Mouse (Mus musculus) Muller cell, postnatal 12 days (primary cell): Measurements from ENCODE around the gene Dst.
A peak's percentile ranks its signal among the peaks of the same experiment; 100 is the strongest.

ENCODE experiments used
- DNase-seq: peaks from one replicate; pipeline ENCODE4 v3.0.0-alpha.2; 2015; ENCODE audit errors: inconsistent ontology term

The Dst gene

GRCm38 (mm10) chr1:34130804-34131203 lies 222.8 kb downstream of the Dst start:
- DNase-seq = peak; percentile 76

DNA sequence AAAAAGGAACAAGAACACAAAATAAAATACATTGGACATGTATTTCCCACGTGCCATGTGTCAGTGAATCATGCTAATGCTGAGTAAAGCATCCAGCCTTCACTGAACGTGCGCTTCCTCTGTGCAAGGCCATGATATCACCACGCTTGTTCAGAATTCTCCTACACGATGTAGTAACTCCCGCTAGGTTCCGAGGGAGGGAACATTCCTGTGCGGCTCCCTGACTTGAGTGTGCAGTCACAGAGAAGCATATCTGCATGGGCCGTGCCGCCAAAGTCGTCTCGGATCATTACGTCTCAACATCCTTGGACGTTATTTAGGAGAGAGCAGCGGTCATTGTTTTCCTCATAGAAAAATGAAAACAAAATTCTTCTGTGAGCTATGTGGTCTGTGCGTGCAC lies 224.8 kb downstream of the Dst start:
- no peak for DNase-seq

DNA sequence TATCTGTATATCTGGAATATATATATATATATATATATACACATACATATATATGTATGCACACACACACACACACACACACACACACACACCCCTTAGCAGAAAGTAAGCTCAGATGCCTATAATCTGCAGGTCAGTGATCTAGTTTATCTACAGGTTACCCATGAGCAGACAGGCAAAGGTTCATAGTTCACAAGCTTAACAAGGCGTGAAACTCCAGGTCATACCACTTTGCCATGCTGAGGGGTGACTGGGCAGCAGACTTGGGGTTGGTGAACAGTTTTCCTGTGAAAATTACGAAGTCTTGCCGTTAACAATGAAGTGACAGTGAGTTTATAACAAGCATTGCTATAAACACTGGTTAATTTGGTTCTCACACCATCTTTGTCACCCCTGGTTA lies 227.5 kb downstream of the Dst start:
- DNase-seq = no peak

DNA sequence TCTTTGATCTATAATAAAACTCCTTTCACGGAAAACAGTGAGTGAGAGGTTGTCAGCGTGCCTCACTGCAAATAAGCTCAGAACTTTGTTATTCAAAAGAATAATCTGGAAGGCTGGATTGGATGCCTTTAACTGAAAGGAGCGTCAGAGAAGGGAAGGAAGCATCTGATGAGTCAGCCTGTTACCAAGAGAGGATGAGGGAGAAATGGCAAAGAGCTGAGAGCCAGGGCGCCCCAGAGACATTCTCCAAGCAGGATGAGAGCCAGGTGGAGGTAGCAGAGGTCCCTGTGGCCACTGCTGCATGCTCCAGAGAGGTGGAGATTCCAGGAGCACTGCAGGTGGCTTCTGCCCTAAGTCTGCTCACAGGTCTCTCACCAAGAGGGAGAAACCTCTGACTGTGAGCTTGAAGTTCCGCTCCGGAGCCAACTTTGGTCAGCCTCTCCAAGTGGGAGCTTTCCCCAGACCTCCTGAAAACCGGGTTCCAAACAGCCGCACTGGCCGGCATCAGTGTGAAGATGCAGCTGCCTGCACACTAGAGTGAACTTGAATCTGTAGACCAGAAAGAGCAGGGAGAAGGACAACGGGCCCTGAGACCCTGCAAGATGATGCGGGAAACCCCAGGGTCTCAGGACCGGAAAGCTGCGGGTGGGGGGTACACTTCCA lies 231.3 kb downstream of the Dst start:
- peak; percentile 79 for DNase-seq

- DNase-seq = peak; percentile 91
Observed at GRCm38 (mm10) chr1:34139871-34140471, 231.9 kb downstream of the Dst start.

DNA sequence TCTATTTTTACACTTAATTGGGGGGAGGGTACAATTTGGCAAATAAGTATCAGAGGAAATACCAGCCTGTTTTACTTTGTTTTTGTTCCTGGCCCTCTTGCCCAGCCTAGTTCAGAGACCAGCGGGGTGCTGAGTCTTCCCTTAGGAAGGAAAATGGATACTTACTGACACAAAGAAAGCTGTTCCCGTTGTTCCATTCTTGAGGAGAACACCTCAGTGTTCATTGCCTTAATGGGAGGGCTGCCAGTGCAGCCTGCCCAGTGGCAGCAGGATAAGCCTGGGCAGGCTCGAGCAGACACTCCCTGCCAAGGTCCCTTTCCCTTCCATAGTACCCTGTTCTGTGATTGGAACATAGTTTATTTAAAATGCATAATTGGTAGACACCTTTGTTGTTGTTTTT lies 232.7 kb downstream of the Dst start:
- DNase-seq = peak; percentile 37

DNA sequence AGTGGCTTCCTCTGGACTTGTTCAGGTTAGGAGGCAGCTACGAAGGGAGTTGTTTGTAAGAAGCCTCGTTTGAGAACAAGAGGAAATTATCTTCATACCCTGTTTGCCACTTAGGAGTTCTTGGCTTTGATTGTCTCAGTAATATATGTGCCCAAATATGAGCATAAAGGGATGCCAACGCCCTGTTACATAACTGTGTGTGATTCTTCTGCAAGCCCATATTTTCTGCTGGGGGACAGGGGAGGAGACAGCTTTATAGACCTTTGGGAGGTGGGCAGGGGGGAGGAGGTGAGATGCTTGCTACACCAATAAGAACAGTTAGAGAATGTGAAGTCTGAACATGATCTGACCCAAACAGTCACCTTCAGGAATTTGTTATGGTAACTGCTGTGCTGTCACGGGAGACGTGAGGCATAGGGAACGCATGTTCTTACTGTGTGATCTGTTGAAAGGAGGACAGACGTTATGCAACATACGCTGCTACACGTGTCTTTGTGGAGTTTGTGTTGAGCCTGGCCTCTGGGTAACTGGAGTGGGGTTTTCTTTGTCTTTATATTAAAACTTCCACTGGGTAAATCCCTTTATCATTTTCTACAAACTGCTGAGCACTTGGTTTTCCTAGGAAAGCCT lies 235.0 kb downstream of the Dst start:
- peak; percentile 45 for DNase-seq

GRCm38 (mm10) chr1:34144826-34145225 lies 236.8 kb downstream of the Dst start:
- DNase-seq = no peak

- DNase-seq = no peak
Observed at GRCm38 (mm10) chr1:34148039-34148438, 240.0 kb downstream of the Dst start.

DNA sequence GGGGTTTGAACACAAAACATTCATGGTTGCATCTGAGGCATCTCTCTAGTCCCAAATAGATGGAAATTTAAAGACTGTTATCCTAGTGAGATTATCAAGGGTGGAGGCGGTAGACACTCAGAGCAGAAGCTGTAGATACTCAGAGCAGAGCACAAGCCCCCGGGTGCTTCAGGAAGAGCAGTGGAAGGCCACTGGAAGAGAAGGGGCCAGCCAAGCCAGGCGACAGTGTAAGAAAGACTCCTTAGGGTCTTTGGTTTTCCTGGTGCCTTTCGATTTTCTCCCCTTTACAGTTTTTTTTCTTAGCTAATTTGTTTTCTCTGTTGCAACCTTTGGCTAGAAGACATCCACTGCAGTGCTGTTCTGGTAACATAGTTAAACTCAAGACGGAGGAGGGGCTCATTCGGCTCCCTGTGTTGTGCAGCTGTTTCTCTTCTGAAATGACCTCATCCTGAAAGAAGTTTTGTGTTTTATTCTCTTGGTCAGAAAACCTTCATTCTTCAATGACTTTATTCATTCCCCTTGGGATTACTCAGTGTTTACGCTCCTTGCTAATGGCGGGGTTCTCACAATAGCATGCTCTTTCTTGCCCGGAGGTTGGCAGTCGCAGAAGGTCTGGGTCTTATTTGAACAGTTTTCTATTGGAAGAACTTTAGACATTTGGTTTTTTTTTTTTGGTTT lies 242.5 kb downstream of the Dst start:
- peak; percentile 87 for DNase-seq

DNA sequence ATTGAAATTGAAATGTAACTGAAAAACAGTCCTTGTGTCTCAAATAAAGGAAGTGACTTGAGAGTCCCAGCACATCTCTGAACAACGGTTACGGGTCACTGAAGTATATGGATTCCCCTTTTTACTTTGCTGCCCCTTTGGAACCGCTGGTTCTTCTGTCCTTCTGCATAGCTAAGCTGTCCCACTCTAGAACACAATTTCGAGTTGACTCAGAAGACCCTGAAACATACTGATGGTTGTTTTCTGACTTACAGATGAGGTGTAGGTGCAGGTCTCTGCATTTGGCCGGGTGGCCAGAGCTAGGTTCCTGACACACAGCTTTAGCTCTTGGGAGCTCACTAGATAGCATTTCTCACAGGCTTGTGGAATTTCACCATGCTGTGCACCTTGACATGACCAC lies 244.7 kb downstream of the Dst start:
- no peak for DNase-seq

- no peak for DNase-seq
Observed at GRCm38 (mm10) chr1:34156058-34156457, 248.0 kb downstream of the Dst start.

DNA sequence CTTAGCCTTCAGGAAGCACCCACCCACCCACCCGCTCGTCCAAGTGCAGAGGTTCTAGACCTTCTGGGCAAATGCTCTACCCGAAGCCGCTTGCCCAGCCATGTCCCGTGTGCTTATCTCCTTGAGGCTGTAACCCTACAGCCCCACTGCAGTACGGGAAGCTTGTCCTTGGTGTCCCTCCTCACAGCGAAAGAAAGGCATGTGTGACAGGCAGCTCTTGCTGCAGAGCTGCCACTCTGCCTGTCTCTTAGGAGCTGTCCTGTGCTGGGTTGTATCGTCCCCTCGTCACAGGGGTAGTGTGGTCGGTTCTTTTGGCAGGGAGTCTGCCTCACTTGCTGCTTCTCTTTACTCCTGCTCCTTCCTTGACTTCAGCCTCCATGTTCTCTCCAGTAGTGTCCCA lies 249.7 kb downstream of the Dst start:
- DNase-seq = no peak

GRCm38 (mm10) chr1:34158822-34159221 lies 250.8 kb downstream of the Dst start:
- DNase-seq = peak; percentile 56

DNA sequence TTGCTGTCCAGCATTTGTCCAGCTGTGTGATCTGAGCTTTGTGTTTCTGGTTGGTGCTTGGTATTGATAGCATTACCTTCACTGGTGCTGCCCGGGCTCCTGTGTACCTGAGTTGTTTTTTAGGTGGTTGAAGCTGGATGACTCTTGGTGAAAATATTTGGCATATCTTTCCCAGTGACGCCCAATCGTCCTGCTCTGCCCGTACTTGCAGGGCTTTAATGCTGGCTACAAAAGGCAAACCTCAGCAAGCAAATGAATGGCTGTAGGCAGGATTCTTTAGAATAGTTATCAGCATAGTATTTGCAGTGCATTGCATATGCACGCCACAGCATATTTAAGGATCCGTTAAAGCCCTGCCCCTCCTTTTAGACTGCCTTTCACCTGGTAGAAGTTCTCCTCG lies 251.9 kb downstream of the Dst start:
- DNase-seq = no peak

GRCm38 (mm10) chr1:34164616-34165295 lies 256.7 kb downstream of the Dst start:
- DNase-seq = peak; percentile 85

DNA sequence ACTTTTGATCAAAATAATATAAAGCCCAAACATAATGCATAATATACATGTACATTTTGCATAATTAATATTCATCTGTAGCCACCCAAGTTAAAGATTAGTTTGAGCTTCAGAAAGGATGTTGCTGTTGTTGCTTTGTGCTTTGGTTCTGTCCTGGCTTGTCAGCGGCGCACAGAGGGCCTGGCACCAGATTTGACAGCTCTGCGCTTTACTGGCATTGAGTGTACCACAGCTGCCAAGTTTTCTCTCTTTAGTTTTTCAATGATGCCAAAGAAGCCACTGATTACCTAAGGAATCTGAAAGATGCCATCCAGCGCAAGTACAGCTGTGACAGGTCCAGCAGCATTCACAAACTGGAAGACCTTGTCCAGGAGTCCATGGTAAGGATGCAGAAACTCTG lies 257.9 kb downstream of the Dst start:
- no peak for DNase-seq

GRCm38 (mm10) chr1:34167151-34168057 lies 259.4 kb downstream of the Dst start:
- DNase-seq = no peak

DNA sequence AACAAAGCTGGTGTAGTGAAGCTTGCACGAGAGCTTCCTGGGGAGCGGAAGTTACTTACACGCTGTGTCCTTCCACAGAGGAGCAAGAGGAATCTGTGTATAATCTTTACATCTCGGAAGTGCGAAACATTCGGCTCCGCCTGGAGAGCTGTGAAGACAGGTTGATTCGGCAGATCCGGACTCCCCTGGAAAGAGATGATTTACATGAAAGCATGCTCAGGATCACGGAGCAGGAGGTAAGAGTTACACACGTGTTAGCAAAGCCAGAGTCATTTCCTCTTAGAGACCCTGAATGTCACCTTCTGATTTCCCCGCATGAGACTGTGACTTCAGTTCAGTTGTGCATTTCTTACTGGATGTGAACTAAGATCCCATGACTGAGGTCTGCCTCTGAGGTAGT lies 261.1 kb downstream of the Dst start:
- no peak for DNase-seq

- no peak for DNase-seq
Observed at GRCm38 (mm10) chr1:34174517-34174916, 266.5 kb downstream of the Dst start.

DNA sequence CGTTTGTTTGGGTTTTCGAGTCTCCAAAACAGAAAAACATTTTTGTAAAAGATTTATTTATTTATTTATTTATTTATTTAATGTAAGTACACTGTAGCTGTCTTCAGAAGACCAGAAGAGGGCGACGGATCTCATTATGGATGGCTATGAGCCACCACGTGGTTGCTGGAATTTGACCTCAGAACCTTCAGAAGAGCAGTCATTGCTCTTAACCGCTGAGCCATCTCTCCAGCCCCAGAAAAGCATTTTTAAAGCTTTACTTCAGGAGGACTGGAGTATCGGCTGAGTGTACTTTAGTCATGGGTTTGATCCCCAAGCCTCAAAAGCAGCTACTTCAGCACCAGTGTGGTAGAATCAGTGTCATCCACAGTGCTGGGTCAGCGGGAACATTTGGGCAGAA lies 266.9 kb downstream of the Dst start:
- DNase-seq = no peak
